Mouse (Mus musculus) kidney, postnatal 14 days (tissue): Measurements from ENCODE around the gene Fdxacb1.

Source experiments
- DNase-seq: peaks from one replicate; pipeline ENCODE4 v3.0.0; 2022; ENCODE audit warnings: mixed read lengths

Fdxacb1 gene

DNA sequence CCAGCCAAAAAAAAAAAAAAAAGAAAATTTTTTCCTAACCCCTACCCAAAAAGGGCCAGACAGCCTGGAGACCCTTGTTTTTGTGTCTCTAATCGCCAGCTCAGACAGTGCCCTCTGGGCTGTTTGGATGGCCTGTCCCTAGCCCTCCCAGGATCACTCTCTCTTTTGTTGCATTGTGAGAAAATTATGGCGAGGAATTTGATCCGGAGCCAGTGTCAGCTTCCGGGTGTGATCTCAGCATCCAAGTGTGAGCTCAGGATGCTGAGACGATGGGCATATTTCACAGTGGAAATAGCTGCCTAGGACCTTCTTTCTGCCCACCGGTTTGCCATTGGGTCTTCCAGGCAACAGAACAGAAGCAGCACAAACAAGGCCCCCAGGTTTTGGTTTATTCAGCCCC lies 17.3 kb upstream of the Fdxacb1 start:
- DNase-seq: no peak

- DNase-seq: no peak
These were observed 16.7 kb upstream of the Fdxacb1 start, which contains the start of gene Cryab for GRCm38 (mm10) chr9:50751323-50751722. Cryab (plus strand) TSS chr9:50751325.

GRCm38 (mm10) chr9:50752054-50752602 lies 15.9 kb upstream of the Fdxacb1 start, which contains the start of gene Hspb2:
Hspb2 (minus strand) TSS chr9:50752354.
- DNase-seq: peak; percentile 53

DNA sequence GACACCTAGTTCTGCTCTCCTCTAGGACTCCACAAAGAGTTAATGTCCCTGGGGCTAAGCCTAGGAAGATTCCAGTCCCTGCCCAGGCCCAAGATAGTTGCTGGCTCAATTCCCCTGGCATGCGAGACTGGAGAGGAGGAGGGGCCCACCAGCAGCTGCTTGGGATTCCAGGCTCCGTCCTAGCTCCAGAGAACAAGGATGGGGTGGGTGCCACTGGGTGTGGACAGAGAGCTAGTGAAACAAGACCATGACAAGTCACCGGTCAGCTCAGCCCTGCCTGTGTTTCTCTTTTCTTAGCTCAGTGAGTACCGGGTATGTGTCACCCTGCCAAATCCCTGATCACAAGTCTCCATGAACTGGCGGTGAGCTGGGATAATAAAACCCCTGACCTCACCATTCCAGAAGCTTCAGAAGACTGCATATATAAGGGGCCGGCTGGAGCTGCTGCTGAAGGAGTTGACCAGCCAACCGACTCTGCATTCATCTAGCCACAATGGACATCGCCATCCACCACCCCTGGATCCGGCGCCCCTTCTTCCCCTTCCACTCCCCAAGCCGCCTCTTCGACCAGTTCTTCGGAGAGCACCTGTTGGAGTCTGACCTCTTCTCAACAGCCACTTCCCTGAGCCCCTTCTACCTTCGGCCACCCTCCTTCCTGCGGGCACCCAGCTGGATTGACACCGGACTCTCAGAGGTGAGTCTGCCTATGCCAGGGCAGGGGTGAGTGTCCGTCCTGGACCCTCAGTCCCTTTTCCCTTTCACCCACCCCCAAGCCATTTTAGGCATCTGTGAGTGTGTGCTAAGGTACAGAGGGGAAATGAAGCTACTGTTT lies 15.0 kb upstream of the Fdxacb1 start:
- peak; percentile 88 for DNase-seq

DNA sequence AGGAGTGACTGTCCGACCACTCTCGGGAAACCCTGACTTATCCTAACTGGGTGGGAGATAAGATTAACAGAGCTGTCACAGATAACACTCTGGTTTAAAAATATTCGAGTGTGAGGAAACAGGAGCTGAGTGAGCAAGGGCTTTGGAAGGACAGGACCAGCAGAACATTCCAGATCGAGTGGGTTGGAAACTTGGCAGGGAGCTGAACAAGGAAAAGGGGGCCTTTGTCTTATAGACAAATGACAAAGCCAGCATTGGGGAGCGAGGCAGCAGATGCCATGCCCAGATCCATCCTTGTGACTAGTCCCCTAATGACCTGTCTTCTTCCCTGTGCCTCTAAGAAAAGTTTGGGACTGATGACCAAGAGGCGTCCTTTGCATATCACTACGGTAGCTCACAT lies 14.1 kb upstream of the Fdxacb1 start:
- no peak for DNase-seq

DNA sequence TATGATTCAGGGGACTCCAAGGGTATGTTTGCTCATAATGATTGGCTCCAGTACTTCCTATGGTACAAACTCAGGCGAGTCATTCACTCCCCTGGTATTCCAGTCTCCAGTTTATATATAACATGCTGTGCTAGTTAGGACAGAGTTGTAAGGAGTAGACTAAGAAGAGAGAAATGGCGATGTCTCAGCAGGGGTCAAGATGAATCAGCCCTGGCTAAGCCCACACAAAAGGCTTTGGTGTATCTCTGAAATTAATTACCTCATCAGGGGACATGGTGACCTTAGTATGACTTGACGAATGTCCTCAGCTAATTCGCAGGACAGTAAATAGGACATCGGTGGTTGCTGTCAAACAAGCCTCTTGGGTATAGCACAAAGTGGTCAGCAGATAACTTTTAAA lies 11.3 kb upstream of the Fdxacb1 start:
- no peak for DNase-seq

GRCm38 (mm10) chr9:50761520-50762243 lies 6.4 kb upstream of the Fdxacb1 start:
- no peak for DNase-seq

- DNase-seq: no peak
These were observed 4.7 kb upstream of the Fdxacb1 start for GRCm38 (mm10) chr9:50763331-50763730.

GRCm38 (mm10) chr9:50767531-50768106 lies 417 bp upstream of the Fdxacb1 start:
- no peak for DNase-seq

DNA sequence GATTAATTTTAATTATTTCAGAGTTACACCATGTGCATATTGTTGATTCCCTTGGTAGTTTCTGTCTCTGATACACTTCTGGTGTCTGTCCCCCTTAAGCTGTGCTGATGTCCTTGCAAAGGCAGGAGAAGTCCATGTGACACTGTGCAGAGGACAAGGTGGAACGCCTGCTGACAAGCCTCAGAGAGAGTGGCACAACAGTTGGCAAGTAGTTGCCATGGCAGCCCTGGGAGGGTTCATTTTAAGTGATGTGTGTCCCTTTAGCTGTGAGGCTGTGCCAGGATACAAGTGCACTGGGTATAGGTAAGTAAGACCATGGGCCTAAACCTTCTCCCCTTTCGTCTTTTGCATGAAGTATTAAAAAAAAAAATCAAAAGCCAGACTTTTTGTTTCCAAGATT lies 2.0 kb downstream of the Fdxacb1 start:
- no peak for DNase-seq

DNA sequence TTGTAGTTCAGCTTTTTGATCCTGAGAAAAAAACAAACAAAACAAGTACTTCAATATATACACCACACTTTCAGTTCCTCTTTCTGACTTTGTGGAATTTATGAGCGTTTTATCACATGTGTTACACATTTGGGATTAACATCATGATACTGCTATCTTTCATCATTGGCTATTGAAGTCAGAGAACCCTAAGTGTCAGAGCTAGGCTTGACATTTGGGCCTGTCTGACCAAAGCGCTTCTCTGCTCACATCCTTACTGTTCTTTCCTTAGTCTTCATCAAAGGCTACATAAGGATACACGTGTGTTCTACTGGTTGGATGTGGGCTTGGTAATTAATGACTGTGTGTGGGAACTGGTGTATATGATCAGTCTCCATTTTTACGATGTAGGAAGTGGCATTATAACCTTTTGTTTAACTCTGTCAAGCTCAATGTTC lies 6.0 kb downstream of the Fdxacb1 start:
- DNase-seq: no peak

GRCm38 (mm10) chr9:50774991-50775612 lies 7.1 kb downstream of the Fdxacb1 start, which contains the start of the genes Alg9 and 1110032A03Rik:
Alg9 (plus strand) TSS chr9:50775019.
1110032A03Rik (minus strand) TSS chr9:50775520.
- DNase-seq: peak; percentile 90

DNA sequence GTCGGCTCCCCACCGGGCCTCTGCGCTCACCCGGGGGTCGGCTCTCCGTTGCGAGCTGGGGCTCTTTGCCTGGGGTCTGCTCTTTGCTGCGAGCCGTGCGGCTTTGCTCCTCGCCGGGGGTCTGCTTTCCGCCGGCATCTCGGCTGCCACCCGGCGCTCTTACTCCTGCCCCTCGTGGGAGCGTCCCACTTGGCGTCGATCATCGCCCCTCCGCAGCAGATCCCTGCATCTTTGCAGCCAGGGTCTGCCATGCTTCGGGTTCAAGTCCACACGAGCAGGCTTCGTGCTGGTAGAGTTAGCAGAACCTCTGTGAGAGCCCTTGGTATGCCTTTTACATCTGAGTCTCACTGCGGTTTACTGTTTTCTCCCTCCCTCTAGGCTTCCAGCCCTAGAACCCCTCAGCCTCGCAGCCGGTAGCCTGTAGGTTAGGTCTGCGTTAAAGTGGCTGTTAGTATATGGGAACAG lies 7.7 kb downstream of the Fdxacb1 start:
- peak; percentile 10 for DNase-seq

DNA sequence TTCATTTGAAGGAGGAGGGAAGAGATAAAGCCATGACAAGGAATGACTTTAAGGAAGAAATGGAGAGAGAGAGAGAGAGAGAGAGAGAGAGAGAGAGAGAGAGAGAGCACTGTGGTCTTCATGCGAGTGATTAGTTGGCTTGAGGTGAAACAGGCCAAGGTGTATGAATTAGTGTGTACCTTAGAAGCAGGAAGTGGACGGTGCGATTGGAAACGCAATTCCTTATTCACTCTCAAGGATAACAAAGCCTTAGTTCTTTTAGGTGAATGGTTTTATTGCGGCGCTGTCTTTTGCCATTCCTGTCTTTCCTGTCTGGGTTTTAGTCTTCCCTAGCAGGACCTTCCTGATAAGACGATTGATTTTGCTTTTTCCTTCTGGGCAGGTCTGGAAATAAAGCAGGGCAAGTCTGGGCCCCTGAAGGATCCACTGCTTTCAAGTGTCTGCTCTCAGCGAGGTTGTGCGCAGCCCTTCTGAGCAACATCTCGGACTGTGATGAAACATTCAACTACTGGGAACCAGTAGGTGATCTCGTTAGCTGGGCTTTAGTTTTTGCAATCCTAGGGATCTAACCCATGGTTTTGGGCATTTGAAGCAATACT lies 8.2 kb downstream of the Fdxacb1 start:
- no peak for DNase-seq

DNA sequence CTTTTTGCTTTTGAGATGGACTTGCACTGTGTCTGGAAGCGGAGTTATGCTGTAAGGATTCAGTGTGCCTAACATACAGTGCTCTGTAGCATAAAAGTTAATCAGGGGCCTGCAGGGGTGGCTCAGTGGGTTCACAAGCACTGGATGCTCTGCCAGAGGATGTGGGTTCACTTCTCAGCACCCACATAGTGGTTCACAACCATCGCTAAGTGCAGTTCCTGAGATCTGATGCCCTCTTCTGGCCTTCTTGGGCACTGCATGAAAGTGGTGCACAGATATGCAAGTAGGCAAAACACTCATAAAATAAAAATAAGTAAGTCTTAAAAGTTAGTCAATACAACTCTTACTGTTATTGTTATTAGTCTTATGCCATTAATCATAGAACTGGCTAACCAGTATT lies 14.1 kb downstream of the Fdxacb1 start:
- peak; percentile 23 for DNase-seq

GRCm38 (mm10) chr9:50795266-50795665 lies 27.2 kb downstream of the Fdxacb1 start:
- DNase-seq: no peak

DNA sequence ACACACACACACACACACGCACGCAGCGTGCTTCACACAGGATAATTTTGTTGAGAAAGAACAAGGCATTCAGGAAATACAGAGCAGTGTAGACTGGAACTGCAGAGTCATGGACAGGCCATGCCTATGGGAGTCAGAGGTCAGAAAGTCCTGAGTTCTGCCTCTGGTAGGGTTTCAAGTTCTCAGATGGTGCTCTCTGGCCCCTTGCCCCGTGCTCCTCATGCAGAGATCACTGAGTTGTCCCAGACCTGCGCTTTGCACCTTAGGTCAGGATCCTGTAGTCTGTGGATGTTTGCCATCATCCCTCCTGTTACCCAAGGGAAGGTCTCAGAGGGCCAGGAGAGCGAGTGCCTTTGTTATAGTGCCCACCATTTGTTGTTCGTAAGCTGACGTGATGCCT lies 28.7 kb downstream of the Fdxacb1 start:
- DNase-seq: no peak

DNA sequence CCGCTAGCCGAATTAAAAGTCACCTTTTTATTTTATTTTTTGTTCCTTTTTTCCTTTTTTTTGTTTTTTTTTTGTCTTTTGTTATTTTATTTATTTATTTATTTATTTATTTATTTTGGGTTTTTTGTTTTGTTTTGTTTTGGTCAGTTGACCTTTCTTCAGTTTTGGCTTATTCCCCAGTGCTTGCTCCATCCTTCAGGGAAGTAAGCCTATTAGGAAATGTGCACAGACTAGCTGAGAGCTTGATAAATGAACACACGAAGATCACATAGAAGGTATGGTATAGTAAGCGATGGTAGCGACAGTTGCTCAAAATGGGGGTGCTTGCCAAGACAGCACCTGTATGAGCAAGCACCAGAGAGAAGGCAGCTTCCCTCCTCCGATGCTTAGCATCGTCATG lies 29.6 kb downstream of the Fdxacb1 start:
- DNase-seq: no peak

DNA sequence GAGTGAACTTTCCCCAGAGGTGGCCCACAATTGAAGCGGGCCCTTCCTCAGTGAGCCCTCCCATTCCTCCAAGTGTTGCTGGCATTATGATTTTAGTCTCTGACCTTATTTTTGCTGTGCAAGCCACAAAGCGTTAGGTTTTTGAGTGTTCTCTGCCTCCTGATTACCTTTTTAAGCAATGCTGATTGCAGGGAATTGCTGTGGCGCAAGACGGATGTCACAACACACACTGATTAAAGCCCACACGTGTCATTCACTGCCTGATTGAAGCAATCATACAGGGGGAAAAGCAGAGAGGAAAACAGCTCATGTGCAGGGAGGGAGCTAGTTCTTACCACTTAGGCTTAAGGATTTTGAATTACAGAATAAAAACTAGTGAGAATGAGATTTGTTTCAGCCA lies 30.3 kb downstream of the Fdxacb1 start:
- DNase-seq: no peak

GRCm38 (mm10) chr9:50800985-50801384 lies 32.9 kb downstream of the Fdxacb1 start:
- DNase-seq: peak; percentile 50

DNA sequence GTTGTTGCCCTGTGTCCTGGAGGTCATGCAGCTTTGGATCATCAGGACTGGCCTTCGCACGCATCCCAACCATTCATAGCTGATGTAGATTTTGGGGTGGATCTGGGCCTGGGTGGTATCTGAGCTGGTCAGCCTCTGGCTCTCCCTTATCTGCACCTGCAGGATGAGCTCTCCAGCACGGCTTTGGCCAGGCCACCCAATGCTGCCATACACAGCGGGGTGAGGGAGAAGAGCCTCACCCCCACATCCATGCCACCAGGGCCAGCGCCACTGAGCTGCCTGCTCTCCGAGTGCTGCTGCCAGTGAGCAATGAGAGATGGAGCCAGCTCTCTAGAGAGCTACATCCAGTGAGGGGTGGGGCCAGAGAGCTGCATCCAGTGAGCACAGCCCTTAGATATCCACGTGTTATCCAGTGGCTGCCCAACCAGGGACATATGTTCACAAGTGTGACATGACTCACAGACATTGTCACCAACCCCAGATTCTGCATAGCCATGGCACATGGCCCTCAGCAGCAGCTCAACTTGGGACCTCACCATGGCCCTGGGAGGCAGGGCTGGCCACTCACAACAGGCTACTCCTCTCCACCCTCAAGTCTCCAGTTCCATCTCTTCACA lies 35.1 kb downstream of the Fdxacb1 start:
- no peak for DNase-seq

DNA sequence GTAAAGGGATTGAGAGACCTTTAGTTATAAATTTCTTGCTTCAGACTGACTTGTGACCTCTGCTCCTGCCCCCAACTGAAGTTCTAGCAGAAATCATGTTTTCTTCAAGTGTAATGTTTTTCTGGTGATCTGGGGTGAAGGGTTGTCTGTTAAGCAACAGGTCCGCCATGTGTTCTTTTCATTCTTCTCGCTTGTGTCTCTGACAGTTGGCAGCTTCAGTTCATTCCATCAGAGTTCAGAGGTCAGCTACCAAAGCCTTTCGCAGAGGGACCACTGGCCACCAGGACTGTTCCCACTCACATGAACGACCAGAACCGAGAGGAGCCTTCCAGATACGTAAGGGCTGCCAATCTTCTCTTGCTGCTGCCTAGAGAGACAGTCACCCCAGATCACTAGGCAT lies 40.4 kb downstream of the Fdxacb1 start:
- DNase-seq: no peak
